Mouse (Mus musculus) liver, adult 2 months (tissue): Measurements from ENCODE around the gene Cck. TPM values are rescaled to one million over a fixed set of nuclear protein-coding genes. Genes with fewer than 3 reads are reported as not detected.

Source experiments
- DNase-seq: peaks from one replicate; pipeline ENCODE4 v3.0.0-alpha.2; 2011; ENCODE audit warnings: low read depth, low spot score; ENCODE audit errors: extremely low read depth
- H3K27ac ChIP-seq: fragments of 200-500 bp; replicated peaks from 2 replicates; pipeline ENCODE4 v1.5.1; 2012; ENCODE audit warnings: low read depth, mild to moderate bottlenecking, control low read depth, inconsistent platforms, low read length; ENCODE audit not compliant: insufficient read depth
- H3K27me3 ChIP-seq: fragments of 200-500 bp; 2 replicates; pipeline ENCODE4 v1.6.1; 2012; ENCODE audit warnings: mild to moderate bottlenecking, moderate library complexity, low read length, inconsistent platforms; ENCODE audit not compliant: control insufficient read depth, insufficient read depth
- H3K36me3 ChIP-seq: fragments of 200-500 bp; 2 replicates; pipeline ENCODE4 v1.6.1; 2012; ENCODE audit warnings: low read length, inconsistent platforms; ENCODE audit not compliant: control insufficient read depth, insufficient read depth
- H3K4me1 ChIP-seq: fragments of 200-500 bp; 2 replicates; pipeline ENCODE4 v1.6.1; 2011; ENCODE audit warnings: low read length; ENCODE audit not compliant: control insufficient read depth, insufficient read depth
- H3K4me3 ChIP-seq: fragments of 200-500 bp; 2 replicates; pipeline ENCODE4 v1.5.1; 2011; ENCODE audit warnings: low read depth, mild to moderate bottlenecking, control low read depth, low read length, moderate library complexity; ENCODE audit not compliant: insufficient read depth
- H3K79me2 ChIP-seq: fragments of 200-500 bp; 2 replicates; pipeline ENCODE4 v1.6.1; 2012; ENCODE audit warnings: inconsistent platforms, mild to moderate bottlenecking, low read length, moderate library complexity; ENCODE audit not compliant: control insufficient read depth, insufficient read depth
- H3K9ac ChIP-seq: fragments of 200-500 bp; 2 replicates; pipeline ENCODE4 v1.6.1; 2012; ENCODE audit warnings: low read depth, mild to moderate bottlenecking, control low read depth, inconsistent platforms, low read length
- CTCF ChIP-seq: fragments of 200-500 bp; IDR thresholded peaks from 2 replicates; pipeline ENCODE4 v1.5.1; 2011; ENCODE audit warnings: low read depth, low read length, control low read depth
- POLR2A ChIP-seq: fragments of 200-500 bp; IDR thresholded peaks from 2 replicates; pipeline ENCODE4 v1.6.1; 2011; ENCODE audit warnings: low read length, control low read depth; ENCODE audit not compliant: insufficient read depth; ENCODE audit errors: extremely low read depth
- WGBS: fragments of 180-500 bp; shearing (Covaris S2); methylation state at CpG from one replicate; pipeline ENCODE4 v1.1.7; 2018; 5-methylcytosine and 5-hydroxymethylcytosine counted together
- polyA plus RNA-seq: library from polyadenylated mRNA; depleted of rRNA; stranded (reverse); fragments of >200 nt; gene quantifications from 2 replicates; pipeline ENCODE4 v1.2.3, GENCODE M21; 2012
- total RNA-seq: library from RNA; depleted of rRNA; stranded (reverse); fragments of >200 nt; gene quantifications from 2 replicates; pipeline ENCODE4 v1.2.3, GENCODE M21; 2014

Cck gene
- total and polyA plus RNA-seq, 2 experiments: not detected

- H3K4me1 ChIP-seq: peaks cover 1% of the 10 kb centered on the region; the same call in 1 of the 2 replicates
- TF ChIP-seq CTCF (no peak), POLR2A (no peak)
- no peaks in the 10 kb centered on the region for H3K36me3 ChIP-seq
- H3K9ac ChIP-seq: no peak overlapping the region
- H3K27me3 ChIP-seq: peaks cover 9% of the 10 kb centered on the region
- no peaks in the 10 kb centered on the region for H3K79me2 ChIP-seq
- no peak overlapping the region for H3K27ac ChIP-seq
- 71% methylated on average over 11 of the region's 11 CpGs for WGBS
- no peak overlapping the region for H3K4me3 ChIP-seq
- DNase-seq: no peak
Observed at GRCm38 (mm10) chr9:121491592-121492240, 3.8 kb downstream of the Cck start.

DNA sequence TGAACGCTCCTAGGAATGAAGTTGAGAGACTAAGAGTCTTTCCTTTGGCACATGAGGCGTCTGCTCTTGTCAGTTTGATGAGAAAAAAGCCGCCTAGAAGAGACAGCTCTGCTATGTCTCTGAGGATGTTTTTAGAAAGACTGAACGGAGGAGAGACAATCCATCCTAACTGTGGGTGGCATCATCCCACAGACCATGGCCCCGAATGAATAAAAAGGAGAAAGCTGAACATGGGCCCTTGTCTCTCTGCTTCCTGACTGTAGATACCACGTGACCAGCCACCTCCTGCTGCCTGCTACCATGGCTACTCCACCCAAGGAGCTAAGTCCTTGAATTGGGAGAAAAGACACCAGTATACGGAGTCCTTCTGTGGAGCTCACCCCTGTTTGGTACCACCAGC, 8.3 kb downstream of the Cck start:
- H3K4me1 ChIP-seq: peaks cover 6% of the 10 kb centered on the region; the same call in 1 of the 2 replicates
- 0 out of 2 replicates have a peak, but pooled peaks cover under 1% of the 10 kb centered on the region for H3K27me3 ChIP-seq
- TF ChIP-seq POLR2A (no peak), CTCF (no peak)
- H3K36me3 ChIP-seq: no peaks in the 10 kb centered on the region
- no peak overlapping the region for H3K9ac ChIP-seq
- no peak for DNase-seq
- WGBS: 77% methylated on average over 7 of the region's 7 CpGs
- H3K4me3 ChIP-seq: no peak overlapping the region
- no peak overlapping the region for H3K27ac ChIP-seq
- no peaks in the 10 kb centered on the region for H3K79me2 ChIP-seq

DNA sequence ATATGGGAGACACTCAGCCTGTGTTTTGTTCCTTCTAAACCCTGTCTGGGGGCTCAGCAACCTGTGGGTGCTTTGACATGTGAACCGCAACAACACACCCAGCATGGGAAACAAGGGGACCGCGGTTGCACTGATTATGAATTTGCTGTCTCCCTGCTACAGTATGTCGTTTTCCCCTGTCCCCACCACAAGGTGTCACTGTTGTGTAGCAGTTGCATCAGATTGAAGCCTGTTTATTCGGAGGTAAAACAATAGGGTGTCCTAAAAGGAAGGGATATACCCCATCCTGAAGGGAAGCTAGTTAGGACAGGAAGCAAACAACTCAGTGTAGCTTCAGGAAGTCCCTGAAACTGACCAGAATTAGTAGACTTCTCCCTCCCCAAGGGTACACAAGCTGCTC, 16.0 kb downstream of the Cck start:
- DNase-seq: peak; percentile 60
- Histone ChIP-seq H3K4me3 (no peak overlapping the region), H3K4me1 (no peaks in the 10 kb centered on the region), H3K27me3 (no peaks in the 10 kb centered on the region), H3K27ac (no peak overlapping the region), H3K9ac (no peak overlapping the region), H3K79me2 (no peaks in the 10 kb centered on the region), H3K36me3 (no peaks in the 10 kb centered on the region)
- TF ChIP-seq POLR2A (no peak), CTCF (peak; percentile 66)
- WGBS: 28% methylated on average over 5 of the region's 5 CpGs

DNA sequence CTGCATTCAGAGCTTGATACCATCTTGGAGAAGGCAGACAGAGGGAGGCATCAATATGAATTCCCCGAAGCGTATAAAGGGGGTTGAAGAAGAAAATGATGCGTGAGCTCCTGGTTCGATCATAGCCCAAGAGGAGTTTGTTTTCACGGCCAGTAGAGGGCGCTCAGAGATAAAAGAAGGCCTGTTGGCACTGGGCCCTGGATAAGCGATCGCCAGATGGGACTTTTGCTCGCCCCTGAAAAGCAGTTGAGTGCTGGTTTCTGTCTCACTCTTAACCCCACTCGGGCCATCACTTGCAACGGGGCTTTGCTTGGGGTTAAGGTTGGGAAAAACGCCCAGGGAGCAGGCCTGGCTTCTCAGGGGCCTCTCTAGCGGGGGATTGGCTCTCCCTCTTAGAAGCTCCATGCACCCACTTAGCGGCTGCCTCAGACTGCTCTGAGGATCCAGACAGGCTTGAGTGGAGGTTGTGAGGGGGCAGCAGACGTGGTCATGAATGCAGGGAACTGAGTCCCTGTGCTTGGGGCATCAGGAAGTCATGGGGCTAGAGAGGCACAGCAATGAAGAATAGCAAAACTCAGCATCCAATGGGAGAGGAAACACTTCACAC, 18.1 kb downstream of the Cck start:
- peaks cover 6% of the 10 kb centered on the region; the same call in 1 of the 2 replicates for H3K36me3 ChIP-seq
- peak; percentile 49 for DNase-seq
- WGBS: 18% methylated on average over 15 of the region's 15 CpGs
- no peaks in the 10 kb centered on the region for H3K4me1 ChIP-seq
- no peaks in the 10 kb centered on the region for H3K79me2 ChIP-seq
- H3K4me3 ChIP-seq: no peak overlapping the region
- H3K27me3 ChIP-seq: no peaks in the 10 kb centered on the region
- no peak for TF ChIP-seq POLR2A
- peak; percentile 79 for TF ChIP-seq CTCF
- H3K9ac ChIP-seq: no peak overlapping the region
- no peak overlapping the region for H3K27ac ChIP-seq

- Histone ChIP-seq H3K27ac (no peak overlapping the region), H3K4me1 (no peaks in the 10 kb centered on the region), H3K36me3 (peaks cover 9% of the 10 kb centered on the region; the same call in 1 of the 2 replicates), H3K4me3 (no peak overlapping the region), H3K27me3 (no peaks in the 10 kb centered on the region), H3K9ac (no peak overlapping the region), H3K79me2 (no peaks in the 10 kb centered on the region)
- WGBS: 58% methylated on average over 16 of the region's 16 CpGs
- TF ChIP-seq POLR2A (no peak), CTCF (no peak)
- peak; percentile 34 for DNase-seq
Observed at GRCm38 (mm10) chr9:121475488-121476452, 19.7 kb downstream of the Cck start.

GRCm38 (mm10) chr9:121474771-121475170, 20.7 kb downstream of the Cck start:
- H3K27ac ChIP-seq: no peak overlapping the region
- no peak overlapping the region for H3K4me3 ChIP-seq
- no peaks in the 10 kb centered on the region for H3K79me2 ChIP-seq
- no peak overlapping the region for H3K9ac ChIP-seq
- H3K27me3 ChIP-seq: no peaks in the 10 kb centered on the region
- TF ChIP-seq CTCF (peak; percentile 35; the same call in 1 of the 2 replicates), POLR2A (no peak)
- DNase-seq: no peak
- WGBS: 79% methylated on average over 5 of the region's 5 CpGs
- H3K4me1 ChIP-seq: no peaks in the 10 kb centered on the region
- peaks cover 11% of the 10 kb centered on the region; the same call in 1 of the 2 replicates for H3K36me3 ChIP-seq
